Mouse (Mus musculus): ENCODE data around the gene Tmem131. TPM values are rescaled to one million over a fixed set of nuclear protein-coding genes. Genes with fewer than 3 reads are reported as not detected.

Gene Tmem131
- polyA plus RNA-seq, 1 experiment from 2014 or later: 6.8 TPM

DNA sequence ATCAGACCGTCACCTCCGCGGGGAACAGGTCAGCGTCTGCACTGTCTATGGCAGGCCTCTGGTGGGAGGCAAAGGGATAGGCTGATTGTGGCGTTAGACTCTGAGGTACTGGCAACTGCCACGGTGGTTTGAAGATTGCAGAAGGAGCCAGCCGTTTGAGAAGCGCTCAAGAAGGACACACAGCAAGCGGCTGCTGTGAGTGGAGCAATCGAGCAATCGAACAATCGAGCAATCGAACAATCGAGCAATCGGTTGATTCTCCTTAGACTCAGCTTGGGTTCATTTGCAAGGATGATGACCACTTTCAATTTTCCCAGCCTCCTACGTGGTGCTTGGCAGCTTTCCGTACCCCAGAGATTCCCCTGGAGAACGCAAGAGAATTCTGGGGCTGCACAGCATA, 184.4 kb downstream of the Tmem131 start:
- no peak overlapping the region for H3K27ac ChIP-seq (replicated peaks)
- H3K4me2 ChIP-seq (replicated peaks; ENCODE audit: low read depth): no peak overlapping the region
- WGBS: 88% methylated on average over 18 of the region's 18 CpGs
- ATAC-seq (ENCODE audit: low FRiP score, low TSS enrichment) (no peak), DNase-seq (ENCODE audit: low spot score) (no peak)
- no peaks in the 10 kb centered on the region for H3K4me1 ChIP-seq (replicated peaks; ENCODE audit: control insufficient read depth, insufficient read depth)
- H3K36me3 ChIP-seq (ENCODE audit: control insufficient read depth, insufficient read depth, low read length): no peaks in the 10 kb centered on the region
- TF ChIP-seq EP300 (optimal IDR thresholded peaks at IDR 0.05): no peak
- no peak for TF ChIP-seq CTCF (IDR thresholded peaks at IDR 0.05; ENCODE audit: low read depth)
- no peaks in the 10 kb centered on the region for H3K27me3 ChIP-seq (ENCODE audit: control insufficient read depth, insufficient read depth, low read length)
- H3K9me3 ChIP-seq (ENCODE audit: control insufficient read depth, low read length): no peaks in the 10 kb centered on the region
- no peak overlapping the region for H3K9ac ChIP-seq (ENCODE audit: low read length)
- no peak overlapping the region for H3K4me3 ChIP-seq (ENCODE audit: low read depth, low read length)

DNA sequence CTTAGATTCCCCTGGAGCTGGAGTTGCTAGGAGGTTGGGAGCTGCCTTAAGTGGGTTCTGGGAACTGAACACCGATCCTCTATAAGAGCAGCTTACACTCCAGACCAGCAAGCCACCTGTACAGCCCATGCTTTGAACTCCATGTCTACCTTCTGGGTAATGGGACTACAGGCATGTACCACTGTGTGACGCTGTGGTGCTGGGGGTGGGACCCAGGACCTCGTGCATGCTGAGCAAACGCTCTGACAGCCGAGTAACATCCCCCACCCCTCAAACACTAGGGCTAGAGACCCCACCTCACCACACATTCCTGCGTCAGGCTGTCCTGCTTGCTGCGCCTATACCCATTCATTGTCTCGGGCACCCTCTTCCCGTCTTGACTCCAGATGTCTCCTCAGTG, 184.9 kb downstream of the Tmem131 start:
- Histone ChIP-seq H3K9me3 (ENCODE audit: control insufficient read depth, low read length) (no peaks in the 10 kb centered on the region), H3K27me3 (ENCODE audit: control insufficient read depth, insufficient read depth, low read length) (no peaks in the 10 kb centered on the region), H3K4me1 (replicated peaks; ENCODE audit: control insufficient read depth, insufficient read depth) (no peaks in the 10 kb centered on the region), H3K4me2 (replicated peaks; ENCODE audit: low read depth) (no peak overlapping the region), H3K4me3 (ENCODE audit: low read depth, low read length) (no peak overlapping the region), H3K36me3 (ENCODE audit: control insufficient read depth, insufficient read depth, low read length) (no peaks in the 10 kb centered on the region), H3K9ac (ENCODE audit: low read length) (no peak overlapping the region), H3K27ac (replicated peaks) (no peak overlapping the region)
- DNase-seq (ENCODE audit: low spot score) (no peak), ATAC-seq (ENCODE audit: low FRiP score, low TSS enrichment) (no peak)
- 78% methylated on average over 9 of the region's 9 CpGs for WGBS
- TF ChIP-seq EP300 (optimal IDR thresholded peaks at IDR 0.05) (no peak), CTCF (IDR thresholded peaks at IDR 0.05; ENCODE audit: low read depth) (no peak)

- H3K27ac ChIP-seq (replicated peaks): no peak overlapping the region
- no peak overlapping the region for H3K4me3 ChIP-seq (ENCODE audit: low read depth, low read length)
- ATAC-seq (ENCODE audit: low FRiP score, low TSS enrichment) (no peak), DNase-seq (ENCODE audit: low spot score) (no peak)
- no peaks in the 10 kb centered on the region for H3K36me3 ChIP-seq (ENCODE audit: control insufficient read depth, insufficient read depth, low read length)
- no peaks in the 10 kb centered on the region for H3K9me3 ChIP-seq (ENCODE audit: control insufficient read depth, low read length)
- WGBS: 77% methylated on average over 6 of the region's 6 CpGs
- H3K4me1 ChIP-seq (replicated peaks; ENCODE audit: control insufficient read depth, insufficient read depth): no peaks in the 10 kb centered on the region
- no peak overlapping the region for H3K4me2 ChIP-seq (replicated peaks; ENCODE audit: low read depth)
- H3K9ac ChIP-seq (ENCODE audit: low read length): no peak overlapping the region
- TF ChIP-seq EP300 (optimal IDR thresholded peaks at IDR 0.05) (no peak), CTCF (IDR thresholded peaks at IDR 0.05; ENCODE audit: low read depth) (no peak)
- H3K27me3 ChIP-seq (ENCODE audit: control insufficient read depth, insufficient read depth, low read length): no peaks in the 10 kb centered on the region
Observed at GRCm38 (mm10) chr1:36753932-36754675, 189.4 kb downstream of the Tmem131 start.

- no peaks in the 10 kb centered on the region for H3K9me3 ChIP-seq (ENCODE audit: control insufficient read depth, low read length)
- H3K4me3 ChIP-seq (ENCODE audit: low read depth, low read length): no peak overlapping the region
- no peaks in the 10 kb centered on the region for H3K36me3 ChIP-seq (ENCODE audit: control insufficient read depth, insufficient read depth, low read length)
- no peak overlapping the region for H3K4me2 ChIP-seq (replicated peaks; ENCODE audit: low read depth)
- no peak for ATAC-seq (ENCODE audit: low FRiP score, low TSS enrichment)
- TF ChIP-seq CTCF (IDR thresholded peaks at IDR 0.05; ENCODE audit: low read depth): peak; percentile 70
- no peak for TF ChIP-seq EP300 (optimal IDR thresholded peaks at IDR 0.05)
- H3K4me1 ChIP-seq (replicated peaks; ENCODE audit: control insufficient read depth, insufficient read depth): no peaks in the 10 kb centered on the region
- peak; percentile 46 for DNase-seq (ENCODE audit: low spot score)
- H3K27me3 ChIP-seq (ENCODE audit: control insufficient read depth, insufficient read depth, low read length): no peaks in the 10 kb centered on the region
- 41% methylated on average over 15 of the region's 15 CpGs for WGBS
- no peak overlapping the region for H3K9ac ChIP-seq (ENCODE audit: low read length)
- no peak overlapping the region for H3K27ac ChIP-seq (replicated peaks)
Observed at GRCm38 (mm10) chr1:36746452-36746851, 197.0 kb downstream of the Tmem131 start.

- H3K27me3 ChIP-seq (ENCODE audit: control insufficient read depth, insufficient read depth, low read length): no peaks in the 10 kb centered on the region
- TF ChIP-seq EP300 (optimal IDR thresholded peaks at IDR 0.05): no peak
- TF ChIP-seq CTCF (IDR thresholded peaks at IDR 0.05; ENCODE audit: low read depth): no peak
- no peaks in the 10 kb centered on the region for H3K36me3 ChIP-seq (ENCODE audit: control insufficient read depth, insufficient read depth, low read length)
- H3K4me1 ChIP-seq (replicated peaks; ENCODE audit: control insufficient read depth, insufficient read depth): no peaks in the 10 kb centered on the region
- 75% methylated on average over 4 of the region's 4 CpGs for WGBS
- no peak overlapping the region for H3K4me3 ChIP-seq (ENCODE audit: low read depth, low read length)
- H3K9ac ChIP-seq (ENCODE audit: low read length): no peak overlapping the region
- H3K4me2 ChIP-seq (replicated peaks; ENCODE audit: low read depth): no peak overlapping the region
- no peak overlapping the region for H3K27ac ChIP-seq (replicated peaks)
- no peaks in the 10 kb centered on the region for H3K9me3 ChIP-seq (ENCODE audit: control insufficient read depth, low read length)
- DNase-seq (ENCODE audit: low spot score) (no peak), ATAC-seq (ENCODE audit: low FRiP score, low TSS enrichment) (no peak; the same call in 1 of the 2 replicates)
Observed at GRCm38 (mm10) chr1:36745661-36746060, 197.8 kb downstream of the Tmem131 start.

GRCm38 (mm10) chr1:36744268-36744944, 199.1 kb downstream of the Tmem131 start:
- ATAC-seq (ENCODE audit: low FRiP score, low TSS enrichment) (peak; percentile 57), DNase-seq (ENCODE audit: low spot score) (peak; percentile 77)
- Histone ChIP-seq H3K9me3 (ENCODE audit: control insufficient read depth, low read length) (no peaks in the 10 kb centered on the region), H3K9ac (ENCODE audit: low read length) (no peak overlapping the region), H3K27ac (replicated peaks) (no peak overlapping the region), H3K36me3 (ENCODE audit: control insufficient read depth, insufficient read depth, low read length) (no peaks in the 10 kb centered on the region), H3K27me3 (ENCODE audit: control insufficient read depth, insufficient read depth, low read length) (no peaks in the 10 kb centered on the region), H3K4me3 (ENCODE audit: low read depth, low read length) (no peak overlapping the region), H3K4me1 (replicated peaks; ENCODE audit: control insufficient read depth, insufficient read depth) (no peaks in the 10 kb centered on the region), H3K4me2 (replicated peaks; ENCODE audit: low read depth) (peak overlapping the region; percentile 38; the same call in 1 of the 2 replicates)
- WGBS: 22% methylated on average over 17 of the region's 17 CpGs
- TF ChIP-seq CTCF (IDR thresholded peaks at IDR 0.05; ENCODE audit: low read depth): peak; percentile 88
- no peak for TF ChIP-seq EP300 (optimal IDR thresholded peaks at IDR 0.05)

Data from stomach, postnatal 0 days (tissue).